Mouse (Mus musculus) v-Abl transformed pro-B cells (cell line): Measurements from ENCODE around the gene Dync1i1.

Experiments used
- in situ Hi-C, 2 experiments: fragments of 400-800 bp; cut with MboI; formaldehyde crosslinking; loops; one replicate each; pipeline ENCODE4 v1.15.1; 2025; ENCODE audit not compliant: unreplicated experiment in 2 of 2

The Dync1i1 gene

GRCm38 (mm10) chr6:5960728-5961127 lies 235.3 kb downstream of the Dync1i1 start:
- in situ Hi-C loops = no loop called here

- in situ Hi-C loops = no loop called here
Measured at GRCm38 (mm10) chr6:5961960-5962359, 236.5 kb downstream of the Dync1i1 start.

GRCm38 (mm10) chr6:5966376-5966775 lies 240.9 kb downstream of the Dync1i1 start:
- in situ Hi-C loops = no loop called here

GRCm38 (mm10) chr6:5966806-5967445 lies 241.5 kb downstream of the Dync1i1 start:
- in situ Hi-C loops = no loop called here

- in situ Hi-C loops = no loop called here
Measured at GRCm38 (mm10) chr6:5967545-5967944, 242.1 kb downstream of the Dync1i1 start.

GRCm38 (mm10) chr6:5969613-5970012 lies 244.2 kb downstream of the Dync1i1 start:
- in situ Hi-C loops = no loop called here

GRCm38 (mm10) chr6:5976241-5976640 lies 250.8 kb downstream of the Dync1i1 start:
- in situ Hi-C loops = no loop called here

GRCm38 (mm10) chr6:5977238-5977920 lies 251.9 kb downstream of the Dync1i1 start:
- in situ Hi-C loops = no loop called here

- in situ Hi-C loops = no loop called here
Measured at GRCm38 (mm10) chr6:5991243-5991642, 265.8 kb downstream of the Dync1i1 start.

GRCm38 (mm10) chr6:5991817-5992755 lies 266.6 kb downstream of the Dync1i1 start:
- in situ Hi-C loops = no loop called here

GRCm38 (mm10) chr6:5993056-5993455 lies 267.6 kb downstream of the Dync1i1 start:
- in situ Hi-C loops = no loop called here

GRCm38 (mm10) chr6:5997535-5997934 lies 272.1 kb downstream of the Dync1i1 start:
- in situ Hi-C loops = no loop called here

- in situ Hi-C loops = no loop called here
Measured at GRCm38 (mm10) chr6:6002061-6002460, 276.6 kb downstream of the Dync1i1 start.

GRCm38 (mm10) chr6:6004756-6005485 lies 279.5 kb downstream of the Dync1i1 start:
- in situ Hi-C loops = no loop called here

- in situ Hi-C loops = no loop called here
Measured at GRCm38 (mm10) chr6:6005762-6006431, 280.5 kb downstream of the Dync1i1 start.

- in situ Hi-C loops = no loop called here
Measured at GRCm38 (mm10) chr6:6011364-6011763, 285.9 kb downstream of the Dync1i1 start.

- in situ Hi-C loops = no loop called here
Measured at GRCm38 (mm10) chr6:6015616-6016015, 290.2 kb downstream of the Dync1i1 start.

GRCm38 (mm10) chr6:6016931-6017330 lies 291.5 kb downstream of the Dync1i1 start:
- in situ Hi-C loops = no loop called here

- in situ Hi-C loops = no loop called here
Measured at GRCm38 (mm10) chr6:6023976-6024375, 298.5 kb downstream of the Dync1i1 start.

- in situ Hi-C loops = no loop called here
Measured at GRCm38 (mm10) chr6:6027664-6028063, 302.2 kb downstream of the Dync1i1 start.
